Mouse (Mus musculus): Measurements from ENCODE around the gene Rps17.
A peak's percentile ranks its signal among the peaks of the same experiment; 100 is the strongest.

Gene Rps17

GRCm38 (mm10) chr7:81344544-81345446 lies at the start of gene Rps17:
TSS of gene Rps17 (minus strand) at chr7:81345254.
- DNase-seq (ENCODE audit: extremely low read depth, insufficient read length, low spot score) = peak; percentile 97

- DNase-seq (ENCODE audit: extremely low read depth, insufficient read length, low spot score) = no peak
These were observed 34.3 kb upstream of the Rps17 start for GRCm38 (mm10) chr7:81379363-81379762.

GRCm38 (mm10) chr7:81372337-81372920 lies 27.4 kb upstream of the Rps17 start:
- DNase-seq (ENCODE audit: extremely low read depth, insufficient read length, low spot score) = no peak

GRCm38 (mm10) chr7:81371811-81372210 lies 26.8 kb upstream of the Rps17 start:
- no peak for DNase-seq (ENCODE audit: extremely low read depth, insufficient read length, low spot score)

- no peak for DNase-seq (ENCODE audit: extremely low read depth, insufficient read length, low spot score)
These were observed 24.7 kb upstream of the Rps17 start for GRCm38 (mm10) chr7:81369724-81370123.

GRCm38 (mm10) chr7:81367946-81368345 lies 22.9 kb upstream of the Rps17 start:
- DNase-seq (ENCODE audit: extremely low read depth, insufficient read length, low spot score) = no peak

GRCm38 (mm10) chr7:81356975-81357374 lies 11.9 kb upstream of the Rps17 start:
- DNase-seq (ENCODE audit: extremely low read depth, insufficient read length, low spot score) = no peak

- DNase-seq (ENCODE audit: extremely low read depth, insufficient read length, low spot score) = no peak
These were observed 11.3 kb upstream of the Rps17 start for GRCm38 (mm10) chr7:81356360-81356759.

- no peak for DNase-seq (ENCODE audit: extremely low read depth, insufficient read length, low spot score)
These were observed 10.7 kb upstream of the Rps17 start for GRCm38 (mm10) chr7:81355746-81356145.

- DNase-seq (ENCODE audit: extremely low read depth, insufficient read length, low spot score) = no peak
These were observed 6.8 kb upstream of the Rps17 start for GRCm38 (mm10) chr7:81351826-81352225.

GRCm38 (mm10) chr7:81348206-81348605 lies 3.2 kb upstream of the Rps17 start:
- DNase-seq (ENCODE audit: extremely low read depth, insufficient read length, low spot score) = no peak

GRCm38 (mm10) chr7:81345447-81346170 lies 555 bp upstream of the Rps17 start:
- DNase-seq (ENCODE audit: extremely low read depth, insufficient read length, low spot score) = no peak

- no peak for DNase-seq (ENCODE audit: extremely low read depth, insufficient read length, low spot score)
These were observed 1.2 kb downstream of the Rps17 start for GRCm38 (mm10) chr7:81343831-81344230.

GRCm38 (mm10) chr7:81343316-81343715 lies 1.7 kb downstream of the Rps17 start:
- no peak for DNase-seq (ENCODE audit: extremely low read depth, insufficient read length, low spot score)

GRCm38 (mm10) chr7:81342356-81343094 lies 2.5 kb downstream of the Rps17 start:
- no peak for DNase-seq (ENCODE audit: extremely low read depth, insufficient read length, low spot score)

GRCm38 (mm10) chr7:81341563-81341962 lies 3.5 kb downstream of the Rps17 start:
- no peak for DNase-seq (ENCODE audit: extremely low read depth, insufficient read length, low spot score)

GRCm38 (mm10) chr7:81339783-81340182 lies 5.3 kb downstream of the Rps17 start:
- DNase-seq (ENCODE audit: extremely low read depth, insufficient read length, low spot score) = peak; percentile 54

- no peak for DNase-seq (ENCODE audit: extremely low read depth, insufficient read length, low spot score)
These were observed 6.6 kb downstream of the Rps17 start for GRCm38 (mm10) chr7:81338522-81338873.

GRCm38 (mm10) chr7:81337785-81338521 lies 7.1 kb downstream of the Rps17 start:
- no peak for DNase-seq (ENCODE audit: extremely low read depth, insufficient read length, low spot score)

- DNase-seq (ENCODE audit: extremely low read depth, insufficient read length, low spot score) = no peak
These were observed 8.6 kb downstream of the Rps17 start for GRCm38 (mm10) chr7:81336432-81336786.
